Mouse (Mus musculus): ENCODE results near the gene Slc15a2. TPM values are rescaled to one million over a fixed set of nuclear protein-coding genes. Genes with fewer than 3 reads are reported as not detected.

The Slc15a2 gene
- polyA plus RNA-seq (2016; fragmentation: Nextera tagmentation; extraction: Ambion mirVana): 1.4 and 2.1 TPM in 2 replicates

DNA sequence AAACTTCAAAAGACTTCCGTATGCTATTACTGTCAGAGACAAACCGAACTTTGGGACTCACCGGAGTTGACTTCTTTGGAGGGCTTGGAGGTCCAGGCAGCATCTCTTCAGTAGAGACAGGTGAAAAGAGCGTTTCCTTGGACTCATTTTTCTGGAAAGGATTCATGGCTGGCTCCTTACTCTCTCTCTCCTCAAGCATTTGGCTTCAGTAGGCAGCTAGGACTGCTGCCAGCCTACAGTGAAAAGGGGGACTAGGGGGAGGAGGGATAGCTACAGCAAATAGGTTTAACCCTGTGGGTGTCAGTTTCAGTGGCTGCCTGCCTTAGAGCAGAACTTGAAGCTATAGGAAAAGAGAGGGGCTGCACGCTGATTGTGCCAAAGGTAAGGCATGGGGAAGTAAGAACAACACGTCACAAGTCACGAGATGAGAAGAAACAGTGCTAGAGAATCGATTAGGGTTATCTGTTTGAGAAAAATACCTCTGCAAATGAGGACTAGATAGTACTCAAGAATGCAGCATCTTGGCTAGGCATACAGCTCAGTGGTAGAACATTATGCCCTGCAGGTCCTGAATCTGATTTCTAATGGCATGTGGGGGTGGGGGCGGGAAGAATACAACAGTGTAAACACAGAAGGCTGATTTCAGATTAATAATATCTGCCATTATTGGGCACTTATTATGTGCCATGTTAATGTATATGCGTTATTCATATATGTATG lies at the start of gene Slc15a2:
Gene Slc15a2 (minus strand): TSS at position 369 of the 720 bp plus-strand sequence.
- Histone ChIP-seq H3K27me3 (replicated peaks) (no peaks in the 10 kb centered on the region), H3K4me3 (no peak within 1 kb of the TSS), H3K36me3 (no peaks in the 10 kb centered on the region), H3K9ac (no peak within 1 kb of the TSS), H3K4me2 (no peak within 1 kb of the TSS), H3K9me3 (replicated peaks) (no peaks in the 10 kb centered on the region), H3K4me1 (no peaks in the 10 kb centered on the region), H3K27ac (no peak within 1 kb of the TSS)
- 55% methylated on average over 10 of the region's 10 CpGs for WGBS (ENCODE audit: insufficient replicate concordance)
- ATAC-seq: no peak

- 13% methylated on average over 11 of the region's 11 CpGs for WGBS (ENCODE audit: insufficient replicate concordance)
- peaks cover 7% of the 10 kb centered on the region; the same call in 1 of the 2 replicates for H3K27me3 ChIP-seq (replicated peaks)
- ATAC-seq: no peak
- no peak overlapping the region for H3K27ac ChIP-seq
- H3K4me1 ChIP-seq: peaks cover 15% of the 10 kb centered on the region
- peak overlapping the region; percentile 86 for H3K9ac ChIP-seq
- peak overlapping the region; percentile 81 for H3K4me3 ChIP-seq
- H3K4me2 ChIP-seq: peak overlapping the region; percentile 96
- no peaks in the 10 kb centered on the region for H3K36me3 ChIP-seq
- H3K9me3 ChIP-seq (replicated peaks): no peaks in the 10 kb centered on the region
Measured at GRCm38 (mm10) chr16:36828820-36829219, 44.1 kb upstream of the Slc15a2 start.

GRCm38 (mm10) chr16:36828054-36828786 lies 43.5 kb upstream of the Slc15a2 start, which contains the start of gene Iqcb1:
Gene Iqcb1 (plus strand): TSS chr16:36828385.
- peaks cover 15% of the 10 kb centered on the region for H3K4me1 ChIP-seq
- WGBS (ENCODE audit: insufficient replicate concordance): under 1% methylated on average over 64 of the region's 64 CpGs
- H3K9ac ChIP-seq: peak within 1 kb of the TSS; percentile 86
- H3K9me3 ChIP-seq (replicated peaks): no peaks in the 10 kb centered on the region
- peak; percentile 100 for ATAC-seq
- peaks cover 7% of the 10 kb centered on the region; the same call in 1 of the 2 replicates for H3K27me3 ChIP-seq (replicated peaks)
- peak within 1 kb of the TSS; percentile 96 for H3K4me2 ChIP-seq
- no peaks in the 10 kb centered on the region for H3K36me3 ChIP-seq
- peak within 1 kb of the TSS; percentile 61 for H3K27ac ChIP-seq
- H3K4me3 ChIP-seq: peak within 1 kb of the TSS; percentile 81

DNA sequence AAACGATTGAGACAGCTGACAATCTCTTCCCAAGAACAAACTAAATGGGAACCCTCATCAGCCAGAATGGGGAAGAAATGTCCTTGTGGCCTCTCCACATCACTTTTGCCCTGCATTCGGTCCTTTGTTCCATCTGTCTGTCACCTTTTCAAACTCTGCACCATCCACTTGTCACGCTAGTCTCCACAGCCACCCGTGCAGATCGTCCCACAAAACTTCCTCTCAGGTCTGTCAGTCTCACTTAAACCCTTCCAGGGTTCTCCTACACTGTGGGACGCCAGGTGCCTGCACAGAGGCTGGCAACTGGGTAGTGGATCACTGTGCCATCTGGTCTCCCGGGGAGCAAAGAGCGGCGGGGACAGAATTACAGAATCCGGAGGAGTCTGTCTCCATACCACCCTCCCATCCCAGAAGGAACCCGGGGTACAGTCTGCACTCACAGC lies 42.9 kb upstream of the Slc15a2 start:
- peak; percentile 76 for ATAC-seq
- H3K4me3 ChIP-seq: peak overlapping the region; percentile 81
- H3K27me3 ChIP-seq (replicated peaks): peaks cover 7% of the 10 kb centered on the region; the same call in 1 of the 2 replicates
- no peaks in the 10 kb centered on the region for H3K36me3 ChIP-seq
- WGBS (ENCODE audit: insufficient replicate concordance): 5% methylated on average over 11 of the region's 11 CpGs
- H3K27ac ChIP-seq: no peak overlapping the region
- H3K4me2 ChIP-seq: peak overlapping the region; percentile 96
- peaks cover 15% of the 10 kb centered on the region for H3K4me1 ChIP-seq
- H3K9ac ChIP-seq: peak overlapping the region; percentile 86
- no peaks in the 10 kb centered on the region for H3K9me3 ChIP-seq (replicated peaks)

DNA sequence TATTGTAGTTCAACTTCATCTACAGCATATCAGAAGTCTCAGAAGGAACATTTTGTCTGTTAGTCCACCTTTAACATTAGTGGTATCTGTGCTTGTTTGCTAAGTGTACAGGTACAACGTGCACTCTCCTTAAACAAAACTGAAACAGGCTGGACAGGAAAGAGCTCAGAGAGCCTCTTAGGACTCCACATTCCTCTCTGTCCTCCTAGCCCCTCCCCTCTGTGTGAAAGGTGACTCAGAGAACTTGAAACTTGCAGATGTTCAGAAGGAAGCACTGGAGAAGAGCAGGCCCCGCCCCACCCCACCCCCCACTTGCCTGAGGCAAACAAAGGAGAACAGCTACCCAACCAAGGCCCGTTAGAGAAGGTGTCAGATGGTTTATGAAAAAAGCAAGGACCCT lies 36.7 kb upstream of the Slc15a2 start:
- H3K4me2 ChIP-seq: 0 out of 2 replicates have a peak overlapping the region, but pooled peaks have one; percentile 12
- H3K4me1 ChIP-seq: peaks cover 7% of the 10 kb centered on the region; the same call in 1 of the 2 replicates
- 7% methylated on average over 3 of the region's 3 CpGs for WGBS (ENCODE audit: insufficient replicate concordance)
- no peaks in the 10 kb centered on the region for H3K9me3 ChIP-seq (replicated peaks)
- H3K27me3 ChIP-seq (replicated peaks): peaks cover 7% of the 10 kb centered on the region; the same call in 1 of the 2 replicates
- ATAC-seq: no peak
- H3K9ac ChIP-seq: no peak overlapping the region
- no peak overlapping the region for H3K4me3 ChIP-seq
- no peak overlapping the region for H3K27ac ChIP-seq
- no peaks in the 10 kb centered on the region for H3K36me3 ChIP-seq

- 0 out of 2 replicates have a peak, but pooled peaks cover under 1% of the 10 kb centered on the region for H3K27me3 ChIP-seq (replicated peaks)
- no peak for ATAC-seq
- H3K9ac ChIP-seq: no peak overlapping the region
- H3K36me3 ChIP-seq: no peaks in the 10 kb centered on the region
- peaks cover 7% of the 10 kb centered on the region; the same call in 1 of the 2 replicates for H3K4me1 ChIP-seq
- H3K27ac ChIP-seq: no peak overlapping the region
- H3K4me2 ChIP-seq: no peak overlapping the region
- no peaks in the 10 kb centered on the region for H3K9me3 ChIP-seq (replicated peaks)
- no peak overlapping the region for H3K4me3 ChIP-seq
- WGBS (ENCODE audit: insufficient replicate concordance): 58% methylated on average over 3 of the region's 3 CpGs
Measured at GRCm38 (mm10) chr16:36820747-36821146, 36.0 kb upstream of the Slc15a2 start.

GRCm38 (mm10) chr16:36820016-36820415 lies 35.3 kb upstream of the Slc15a2 start:
- 62% methylated on average over 6 of the region's 6 CpGs for WGBS (ENCODE audit: insufficient replicate concordance)
- Histone ChIP-seq H3K36me3 (no peaks in the 10 kb centered on the region), H3K9me3 (replicated peaks) (no peaks in the 10 kb centered on the region), H3K4me3 (no peak overlapping the region), H3K27me3 (replicated peaks) (no peaks in the 10 kb centered on the region), H3K4me1 (peaks cover 7% of the 10 kb centered on the region; the same call in 1 of the 2 replicates), H3K27ac (no peak overlapping the region), H3K9ac (no peak overlapping the region), H3K4me2 (no peak overlapping the region)
- no peak for ATAC-seq

GRCm38 (mm10) chr16:36817321-36817926 lies 32.7 kb upstream of the Slc15a2 start:
- peak; percentile 50; the same call in 1 of the 2 replicates for ATAC-seq
- H3K4me1 ChIP-seq: peaks cover 7% of the 10 kb centered on the region; the same call in 1 of the 2 replicates
- H3K27me3 ChIP-seq (replicated peaks): no peaks in the 10 kb centered on the region
- H3K4me3 ChIP-seq: no peak overlapping the region
- H3K9me3 ChIP-seq (replicated peaks): no peaks in the 10 kb centered on the region
- no peak overlapping the region for H3K4me2 ChIP-seq
- H3K36me3 ChIP-seq: no peaks in the 10 kb centered on the region
- H3K27ac ChIP-seq: no peak overlapping the region
- 23% methylated on average over 7 of the region's 7 CpGs for WGBS (ENCODE audit: insufficient replicate concordance)
- H3K9ac ChIP-seq: no peak overlapping the region

- ATAC-seq: no peak
- H3K36me3 ChIP-seq: no peaks in the 10 kb centered on the region
- H3K27me3 ChIP-seq (replicated peaks): no peaks in the 10 kb centered on the region
- no peak overlapping the region for H3K9ac ChIP-seq
- H3K4me3 ChIP-seq: no peak overlapping the region
- H3K4me2 ChIP-seq: no peak overlapping the region
- no peak overlapping the region for H3K27ac ChIP-seq
- peaks cover 6% of the 10 kb centered on the region; the same call in 1 of the 2 replicates for H3K4me1 ChIP-seq
- H3K9me3 ChIP-seq (replicated peaks): no peaks in the 10 kb centered on the region
Measured at GRCm38 (mm10) chr16:36816916-36817315, 32.2 kb upstream of the Slc15a2 start.

- no peak overlapping the region for H3K4me2 ChIP-seq
- H3K27me3 ChIP-seq (replicated peaks): no peaks in the 10 kb centered on the region
- H3K4me1 ChIP-seq: no peaks in the 10 kb centered on the region
- H3K27ac ChIP-seq: no peak overlapping the region
- peak; percentile 89 for ATAC-seq
- H3K36me3 ChIP-seq: no peaks in the 10 kb centered on the region
- H3K9ac ChIP-seq: no peak overlapping the region
- no peaks in the 10 kb centered on the region for H3K9me3 ChIP-seq (replicated peaks)
- 32% methylated on average over 3 of the region's 3 CpGs for WGBS (ENCODE audit: insufficient replicate concordance)
- no peak overlapping the region for H3K4me3 ChIP-seq
Measured at GRCm38 (mm10) chr16:36813680-36814079, 28.9 kb upstream of the Slc15a2 start.

DNA sequence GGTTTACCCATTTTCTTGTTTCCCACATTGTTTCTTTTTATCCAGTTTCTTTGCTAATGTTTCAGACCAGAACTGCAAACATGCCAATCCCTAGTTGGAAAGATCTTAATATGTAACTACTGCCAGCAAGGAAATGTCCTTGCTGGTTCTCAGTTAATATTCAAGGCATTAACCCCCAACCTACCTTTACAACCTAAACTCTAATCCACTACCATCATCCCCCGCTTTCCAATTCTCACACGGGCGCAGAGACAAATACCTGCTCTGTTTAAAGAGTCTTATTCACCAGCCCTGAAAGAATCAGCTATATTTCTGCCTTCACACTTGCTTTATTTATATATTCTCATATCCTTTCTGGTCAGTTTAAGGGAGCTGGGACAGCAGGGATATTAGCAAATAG lies 23.9 kb upstream of the Slc15a2 start:
- no peak for ATAC-seq
- H3K4me3 ChIP-seq: no peak overlapping the region
- 76% methylated on average over 3 of the region's 3 CpGs for WGBS (ENCODE audit: insufficient replicate concordance)
- H3K4me1 ChIP-seq: no peaks in the 10 kb centered on the region
- H3K27me3 ChIP-seq (replicated peaks): no peaks in the 10 kb centered on the region
- H3K9me3 ChIP-seq (replicated peaks): no peaks in the 10 kb centered on the region
- H3K36me3 ChIP-seq: no peaks in the 10 kb centered on the region
- no peak overlapping the region for H3K9ac ChIP-seq
- no peak overlapping the region for H3K27ac ChIP-seq
- no peak overlapping the region for H3K4me2 ChIP-seq
